Mouse (Mus musculus) liver, adult 2 months (tissue): Measurements from ENCODE around the gene 1700013G24Rik.
"Not testable (repeated sequence)": the region's sequence is repeated elsewhere in the genome, so short reads cannot be mapped to it uniquely, and the experiment has no call there.

Experiments used
- CTCF ChIP-seq: fragments of 200-500 bp; IDR thresholded peaks from 2 replicates; pipeline ENCODE4 v1.5.1; 2011; ENCODE audit warnings: low read depth, low read length, control low read depth
- POLR2A ChIP-seq: fragments of 200-500 bp; IDR thresholded peaks from 2 replicates; pipeline ENCODE4 v1.6.1; 2011; ENCODE audit warnings: low read length, control low read depth; ENCODE audit not compliant: insufficient read depth; ENCODE audit errors: extremely low read depth

DNA sequence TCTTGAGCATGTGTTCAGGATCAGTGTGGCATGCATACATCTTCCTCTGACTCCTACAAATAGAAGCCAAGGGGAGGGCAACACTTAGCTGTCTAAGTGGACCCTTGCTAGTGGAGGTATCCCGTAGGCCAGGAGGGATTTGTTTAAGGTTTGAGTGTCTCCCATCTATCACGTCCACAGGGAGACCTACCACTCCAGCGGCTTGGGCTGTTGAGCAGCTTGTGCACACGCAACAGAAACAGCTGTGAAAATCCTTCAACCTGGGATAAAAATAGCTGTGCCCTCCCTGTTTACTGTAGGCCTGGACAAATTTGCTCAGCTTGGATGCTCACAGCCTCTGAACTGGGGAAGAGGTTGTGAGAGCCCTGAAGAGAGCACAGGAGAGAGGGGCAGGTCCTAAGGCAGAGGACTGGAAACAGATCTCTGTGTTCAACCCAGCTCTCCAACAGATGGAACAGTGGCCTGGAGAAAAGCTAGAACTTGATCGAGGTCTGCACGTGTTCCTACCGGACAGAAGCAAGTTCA, 40.8 kb upstream of the 1700013G24Rik start:
- not testable (repeated sequence) for TF ChIP-seq POLR2A, CTCF
